Mouse (Mus musculus) limb, embryonic 14.5 days (tissue): Measurements from ENCODE around the gene Thbs2. TPM values are rescaled to one million over a fixed set of nuclear protein-coding genes. Genes with fewer than 3 reads are reported as not detected.

Experiments
- ATAC-seq: fragments of 200-750 bp; cut with Nextera tagmentation; 2 replicates; pipeline ENCODE4 v1.8.0; 2017; ENCODE audit warnings: low read depth, moderate number of reproducible peaks, moderate TSS enrichment; ENCODE audit not compliant: low FRiP score
- DNase-seq: peaks from one replicate; pipeline ENCODE4 v3.0.0-alpha.2; 2015; ENCODE audit warnings: low spot score
- H3K27ac ChIP-seq: fragments of 300-500 bp; sonication (generic); replicated peaks from 2 replicates; pipeline ENCODE4 v1.5.1; 2014; ENCODE audit warnings: low read depth, mild to moderate bottlenecking, low read length, moderate library complexity, mixed read lengths
- H3K27me3 ChIP-seq: fragments of 300-500 bp; sonication (generic); 2 replicates; pipeline ENCODE4 v1.6.1; 2014; ENCODE audit warnings: low read length, mixed read lengths; ENCODE audit not compliant: control insufficient read depth, insufficient read depth
- H3K36me3 ChIP-seq: fragments of 300-500 bp; sonication (generic); 2 replicates; pipeline ENCODE4 v1.6.1; 2014; ENCODE audit warnings: mild to moderate bottlenecking, low read length, moderate library complexity, mixed read lengths; ENCODE audit not compliant: control insufficient read depth, insufficient read depth
- H3K4me1 ChIP-seq: fragments of 300-500 bp; sonication (generic); 2 replicates; pipeline ENCODE4 v1.6.1; 2014; ENCODE audit warnings: antibody characterized with exemption, low read length, mixed read lengths; ENCODE audit not compliant: control insufficient read depth, insufficient read depth
- H3K4me2 ChIP-seq: fragments of 300-500 bp; sonication (generic); replicated peaks from 2 replicates; pipeline ENCODE4 v1.6.1; 2014; ENCODE audit warnings: low read depth, mild to moderate bottlenecking, low read length, moderate library complexity; ENCODE audit not compliant: severe bottlenecking
- H3K4me3 ChIP-seq: fragments of 300-500 bp; sonication (generic); replicated peaks from 2 replicates; pipeline ENCODE4 v1.5.1; 2014; ENCODE audit warnings: low read length
- H3K9ac ChIP-seq: fragments of 300-500 bp; sonication (generic); 2 replicates; pipeline ENCODE4 v1.6.1; 2014; ENCODE audit warnings: mild to moderate bottlenecking, low read depth, low read length, moderate library complexity; ENCODE audit not compliant: severe bottlenecking
- H3K9me3 ChIP-seq: fragments of 300-500 bp; sonication (generic); 2 replicates; pipeline ENCODE4 v1.6.1; 2016; ENCODE audit warnings: low read length; ENCODE audit not compliant: control insufficient read depth
- POLR2A ChIP-seq: fragments of 200-500 bp; IDR thresholded peaks from 2 replicates; pipeline ENCODE4 v1.8.0; 2012; ENCODE audit warnings: inconsistent platforms, mild to moderate bottlenecking, moderate library complexity, borderline replicate concordance; ENCODE audit not compliant: insufficient read depth, insufficient read length; ENCODE audit errors: extremely low read depth
- WGBS: fragments of 180-500 bp; shearing (Covaris S2); extraction: QIAGEN DNeasy Blood & Tissue Kit; methylation state at CpG from one replicate; pipeline ENCODE4 v1.1.7; 2014; 5-methylcytosine and 5-hydroxymethylcytosine counted together
- polyA plus RNA-seq, 2 experiments: library from polyadenylated mRNA; depleted of rRNA in 1 of 2; stranded (reverse) in 1 of 2; unstranded in 1 of 2; fragments of >200 nt; fragmentation: Nextera tagmentation in 1 of 2; extraction: Ambion mirVana in 1 of 2; gene quantifications; 2 replicates each; pipeline versions ENCODE4 v1.2.1 to v1.2.3; 2012 to 2014

Gene Thbs2
- polyA plus RNA-seq, 2 experiments = 78.6 to 92.6 TPM

GRCm38 (mm10) chr17:14730629-14731028 lies 36.6 kb upstream of the Thbs2 start:
- TF ChIP-seq POLR2A = no peak
- Histone ChIP-seq H3K4me2 (no peak overlapping the region), H3K4me3 (no peak overlapping the region), H3K36me3 (no peaks in the 10 kb centered on the region), H3K9me3 (no peaks in the 10 kb centered on the region), H3K27me3 (no peaks in the 10 kb centered on the region), H3K9ac (no peak overlapping the region), H3K4me1 (no peaks in the 10 kb centered on the region), H3K27ac (no peak overlapping the region)
- no peak for DNase-seq
- no peak for ATAC-seq
- 71% methylated on average over 5 of the region's 5 CpGs for WGBS

- ATAC-seq (no peak), DNase-seq (no peak)
- H3K27ac ChIP-seq = no peak overlapping the region
- H3K9me3 ChIP-seq = no peaks in the 10 kb centered on the region
- H3K36me3 ChIP-seq = no peaks in the 10 kb centered on the region
- no peak for TF ChIP-seq POLR2A
- 37% methylated on average over 3 of the region's 3 CpGs for WGBS
- no peaks in the 10 kb centered on the region for H3K4me1 ChIP-seq
- no peak overlapping the region for H3K4me3 ChIP-seq
- no peak overlapping the region for H3K4me2 ChIP-seq
- H3K9ac ChIP-seq = no peak overlapping the region
- no peaks in the 10 kb centered on the region for H3K27me3 ChIP-seq
These were observed 33.4 kb upstream of the Thbs2 start for GRCm38 (mm10) chr17:14727481-14727880.

GRCm38 (mm10) chr17:14724786-14725185 lies 30.8 kb upstream of the Thbs2 start:
- H3K9ac ChIP-seq = no peak overlapping the region
- DNase-seq = no peak
- no peak overlapping the region for H3K4me2 ChIP-seq
- no peaks in the 10 kb centered on the region for H3K4me1 ChIP-seq
- WGBS = 41% methylated on average over 2 of the region's 2 CpGs
- H3K36me3 ChIP-seq = no peaks in the 10 kb centered on the region
- no peak for TF ChIP-seq POLR2A
- no peak for ATAC-seq
- no peaks in the 10 kb centered on the region for H3K27me3 ChIP-seq
- no peaks in the 10 kb centered on the region for H3K9me3 ChIP-seq
- H3K4me3 ChIP-seq = no peak overlapping the region
- H3K27ac ChIP-seq = no peak overlapping the region

- Histone ChIP-seq H3K4me3 (no peak overlapping the region), H3K4me1 (no peaks in the 10 kb centered on the region), H3K9me3 (no peaks in the 10 kb centered on the region), H3K4me2 (no peak overlapping the region), H3K9ac (no peak overlapping the region), H3K27ac (no peak overlapping the region), H3K36me3 (no peaks in the 10 kb centered on the region), H3K27me3 (no peaks in the 10 kb centered on the region)
- DNase-seq (no peak), ATAC-seq (no peak)
- WGBS = 80% methylated on average over 4 of the region's 4 CpGs
- no peak for TF ChIP-seq POLR2A
These were observed 27.3 kb upstream of the Thbs2 start for GRCm38 (mm10) chr17:14721325-14721724.

- no peaks in the 10 kb centered on the region for H3K4me1 ChIP-seq
- no peak overlapping the region for H3K4me3 ChIP-seq
- H3K9ac ChIP-seq = no peak overlapping the region
- TF ChIP-seq POLR2A = no peak
- no peaks in the 10 kb centered on the region for H3K36me3 ChIP-seq
- no peaks in the 10 kb centered on the region for H3K27me3 ChIP-seq
- H3K4me2 ChIP-seq = no peak overlapping the region
- H3K9me3 ChIP-seq = no peaks in the 10 kb centered on the region
- ATAC-seq (no peak), DNase-seq (no peak)
- H3K27ac ChIP-seq = no peak overlapping the region
- 74% methylated on average over 4 of the region's 4 CpGs for WGBS
These were observed 26.9 kb upstream of the Thbs2 start for GRCm38 (mm10) chr17:14720912-14721311.

- Histone ChIP-seq H3K4me1 (no peaks in the 10 kb centered on the region), H3K4me2 (no peak overlapping the region), H3K27ac (no peak overlapping the region), H3K9me3 (no peaks in the 10 kb centered on the region), H3K4me3 (no peak overlapping the region), H3K9ac (no peak overlapping the region), H3K36me3 (no peaks in the 10 kb centered on the region), H3K27me3 (no peaks in the 10 kb centered on the region)
- ATAC-seq = no peak
- 77% methylated on average over 7 of the region's 7 CpGs for WGBS
- DNase-seq = peak; percentile 40
- no peak for TF ChIP-seq POLR2A
These were observed 26.2 kb upstream of the Thbs2 start for GRCm38 (mm10) chr17:14720227-14720626.
